Mouse (Mus musculus) urinary bladder, postnatal 36 days (tissue): ENCODE measurements at regions not wholly inside any gene's neighbourhood (a gene's known extent, or its start where the extent isn't known, plus 50 kb on each side); places are given as distances from the start of the nearest gene placed in this dataset.

Experiments used
- DNase-seq, 2 experiments: peaks; one replicate each; pipeline ENCODE4 v3.0.0; 2022; ENCODE audit warnings: low spot score in 2 of 2, mixed read lengths in 1 of 2

- peak in 1 of 2 experiments; percentile 34 for DNase-seq
These were observed 151.8 kb upstream of the Klf3 start for GRCm38 (mm10) chr5:64651407-64651806.

GRCm38 (mm10) chr5:64653764-64654163, 149.4 kb upstream of the Klf3 start:
- DNase-seq, result no peak

GRCm38 (mm10) chr5:64655286-64655685, 147.9 kb upstream of the Klf3 start:
- DNase-seq, result no peak

- no peak for DNase-seq
These were observed 141.2 kb upstream of the Klf3 start for GRCm38 (mm10) chr5:64661959-64662358.

GRCm38 (mm10) chr5:64662476-64662875, 140.7 kb upstream of the Klf3 start:
- DNase-seq, result no peak

- no peak for DNase-seq
These were observed 139.4 kb upstream of the Klf3 start for GRCm38 (mm10) chr5:64663766-64664165.

- DNase-seq, result no peak
These were observed 138.1 kb upstream of the Klf3 start for GRCm38 (mm10) chr5:64665064-64665463.

- no peak for DNase-seq
These were observed 136.9 kb upstream of the Klf3 start for GRCm38 (mm10) chr5:64666256-64666655.

GRCm38 (mm10) chr5:64667053-64667452, 136.1 kb upstream of the Klf3 start:
- peak in 1 of 2 experiments; percentile 28 for DNase-seq

DNA sequence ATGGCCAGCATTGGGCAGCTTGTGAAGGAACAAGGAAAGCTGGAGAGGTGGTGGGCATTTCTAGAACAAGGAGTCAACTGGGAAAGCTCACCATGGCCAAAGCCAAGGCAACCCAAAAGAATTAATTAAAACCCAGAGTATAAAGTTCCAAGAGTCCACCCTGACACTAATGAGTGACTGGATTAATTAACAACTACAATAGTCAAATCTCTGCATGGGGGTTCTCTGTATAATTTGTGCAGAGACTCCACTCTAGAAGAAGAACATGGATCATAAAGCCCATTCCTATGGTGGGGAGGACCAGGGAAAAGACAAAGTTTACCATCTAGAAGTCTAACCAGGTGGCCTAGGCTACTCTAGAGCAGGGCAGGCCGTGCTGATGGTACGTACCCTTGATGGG, 129.3 kb upstream of the Klf3 start:
- DNase-seq, result no peak

DNA sequence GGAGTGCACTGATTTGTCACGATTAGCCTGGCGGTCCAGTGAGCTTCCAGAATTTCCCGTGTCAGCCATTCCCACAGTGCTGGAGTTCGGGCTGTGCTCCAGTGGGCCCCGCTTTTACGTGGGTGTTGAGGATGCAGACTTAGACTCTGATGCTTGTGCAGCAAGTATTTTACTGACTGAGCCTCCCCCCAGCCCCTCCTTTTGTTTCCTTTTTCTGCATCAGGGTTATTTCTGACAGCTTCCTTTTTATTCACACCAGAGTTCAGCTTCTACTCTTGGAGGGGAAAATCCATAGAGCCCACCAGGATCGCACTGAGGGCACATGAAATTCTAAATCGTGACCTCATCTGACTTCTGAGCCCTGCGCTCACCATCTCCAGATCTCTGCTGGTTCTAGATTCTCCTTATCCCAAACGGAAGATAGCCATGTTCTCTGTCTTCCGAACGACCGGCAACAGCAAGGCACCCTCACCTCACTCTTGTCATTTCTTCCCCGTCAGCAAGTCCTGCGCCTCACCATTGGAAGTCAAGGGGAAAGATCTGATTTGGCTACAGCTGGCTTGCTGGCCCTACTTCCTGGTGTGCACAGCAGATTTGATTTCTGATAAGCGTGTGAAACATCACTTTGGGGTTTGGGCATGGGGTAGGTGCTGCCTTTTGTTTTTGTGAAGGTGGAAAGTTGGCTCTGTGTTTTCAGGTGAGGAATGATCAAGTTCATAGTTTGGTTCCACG, 126.8 kb upstream of the Klf3 start:
- no peak for DNase-seq

- no peak for DNase-seq
These were observed 126.1 kb upstream of the Klf3 start for GRCm38 (mm10) chr5:64676946-64677588.

GRCm38 (mm10) chr5:64678706-64679105, 124.5 kb upstream of the Klf3 start:
- DNase-seq, result no peak

DNA sequence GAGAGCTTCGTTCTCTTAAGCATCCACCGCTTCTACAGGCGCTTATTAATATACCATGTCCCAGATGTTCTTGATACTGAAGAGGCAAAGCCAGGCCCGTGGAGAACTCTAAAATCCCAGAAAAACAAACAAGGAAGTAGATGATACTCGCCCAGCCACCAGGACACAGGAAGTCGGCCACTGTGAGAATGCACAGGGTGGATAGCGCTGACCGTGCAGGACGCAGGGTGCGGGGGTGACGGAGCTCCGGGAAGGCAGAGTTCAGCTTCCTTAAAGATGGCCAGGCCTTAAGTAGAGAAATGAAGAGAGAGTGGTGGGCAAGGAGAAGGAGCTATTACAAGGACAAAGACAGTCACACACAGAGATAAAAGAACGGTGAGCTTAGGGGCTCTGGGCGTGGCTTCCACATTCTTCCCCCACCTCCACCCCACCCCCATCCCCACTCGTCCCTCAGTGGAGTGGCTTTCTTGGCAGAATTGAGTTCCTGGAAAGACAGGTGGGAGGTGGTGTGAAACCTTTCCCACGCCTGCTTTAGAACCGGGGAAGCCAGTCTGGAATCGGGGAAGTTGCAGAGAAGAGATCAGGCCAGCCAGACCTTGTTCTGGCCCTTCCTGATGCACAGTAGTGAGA, 123.1 kb upstream of the Klf3 start:
- DNase-seq, result no peak

- no peak for DNase-seq
These were observed 122.0 kb upstream of the Klf3 start for GRCm38 (mm10) chr5:64681161-64681560.

DNA sequence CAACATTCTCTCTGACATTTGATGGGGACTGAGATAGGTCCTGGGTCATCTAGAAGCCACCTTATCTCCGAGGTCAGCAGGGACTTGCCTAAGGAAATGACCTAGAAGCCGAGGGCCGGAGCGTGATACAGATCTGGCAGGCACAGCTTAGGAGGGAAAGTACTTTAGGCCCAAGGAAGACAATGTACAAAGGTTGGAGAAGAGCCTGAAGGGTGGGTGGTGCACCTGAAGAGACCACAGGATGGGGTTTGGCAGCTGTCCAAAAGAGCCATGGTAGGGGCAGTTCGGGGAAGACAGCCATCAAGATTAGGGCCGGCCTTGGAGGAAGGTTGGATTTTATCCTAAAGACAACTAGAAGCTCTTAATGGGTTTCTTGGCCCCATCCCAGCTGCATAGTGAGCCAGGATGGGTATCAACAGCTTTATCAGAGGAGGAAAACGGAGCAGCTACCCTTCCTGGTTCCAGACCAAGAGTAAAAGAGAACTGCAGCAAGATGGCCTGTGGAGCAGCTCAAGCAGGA, 120.8 kb upstream of the Klf3 start:
- peak in 1 of 2 experiments; percentile 15 for DNase-seq

DNA sequence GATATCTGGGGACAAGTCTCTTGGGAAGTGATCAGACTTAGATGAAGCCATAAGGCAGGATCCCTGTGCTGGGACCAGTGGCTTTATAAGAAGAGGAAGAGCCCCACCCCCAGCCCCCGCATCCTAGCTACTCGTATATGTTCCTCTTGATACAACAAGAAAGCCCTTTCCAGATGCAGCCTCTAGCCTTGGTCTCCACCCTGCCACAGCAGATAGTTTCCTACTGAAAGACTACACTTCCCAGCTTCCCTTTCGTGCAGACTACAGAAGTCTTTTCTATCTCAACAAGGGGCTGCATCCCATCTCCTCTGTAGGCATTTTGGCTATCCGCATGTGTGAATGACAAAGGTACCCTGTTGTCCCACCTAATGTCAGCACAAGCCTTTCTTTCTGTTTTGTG, 119.8 kb upstream of the Klf3 start:
- DNase-seq, result no peak

- DNase-seq, result no peak
These were observed 118.9 kb upstream of the Klf3 start for GRCm38 (mm10) chr5:64684275-64684674.

GRCm38 (mm10) chr5:64690148-64690547, 113.0 kb upstream of the Klf3 start:
- no peak for DNase-seq

DNA sequence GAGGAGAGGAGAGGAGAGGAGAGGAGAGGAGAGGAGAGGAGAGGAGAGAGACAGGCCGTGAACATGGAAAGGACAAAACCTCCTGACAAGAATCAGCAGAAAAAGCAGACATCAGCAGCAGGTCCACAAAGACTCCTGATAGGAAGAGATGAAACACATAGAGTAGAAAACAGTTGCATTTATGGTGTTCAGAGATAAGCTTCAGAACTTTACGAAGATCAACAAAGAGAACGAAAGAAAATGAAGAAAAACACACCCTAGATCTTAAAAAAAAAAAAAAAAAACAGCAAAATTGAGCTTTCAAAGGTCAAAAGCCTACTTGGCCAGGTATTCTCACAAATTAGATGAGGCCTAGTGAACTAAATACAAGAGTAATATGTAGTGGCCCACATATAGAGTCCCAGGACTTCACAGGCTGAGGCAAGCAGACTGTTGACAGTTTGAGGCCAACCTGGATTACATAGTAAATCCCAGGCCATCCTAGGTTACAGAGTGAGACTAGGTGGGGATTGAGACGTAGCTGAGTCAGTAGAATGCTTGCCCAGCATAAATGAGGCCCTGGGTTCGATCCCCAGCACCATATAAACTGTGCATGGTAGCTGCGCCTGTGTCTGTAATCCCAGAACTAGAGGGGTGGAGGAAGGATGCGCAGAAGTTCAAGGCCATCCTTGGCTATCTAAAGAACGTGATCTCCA, 111.6 kb upstream of the Klf3 start:
- no peak for DNase-seq

GRCm38 (mm10) chr5:64692335-64692734, 110.9 kb upstream of the Klf3 start:
- no peak for DNase-seq

- no peak for DNase-seq
These were observed 109.6 kb upstream of the Klf3 start for GRCm38 (mm10) chr5:64693616-64694015.
